Mouse (Mus musculus) thymus, postnatal 25 days (tissue): ENCODE data around the gene Samd9l.
A peak's percentile ranks its signal among the peaks of the same experiment; 100 is the strongest.
"Not testable (repeated sequence)": the region's sequence is repeated elsewhere in the genome, so short reads cannot be mapped to it uniquely, and the experiment has no call there.

Source experiments
- DNase-seq: peaks from one replicate; pipeline ENCODE4 v3.0.0; 2022

The Samd9l gene

DNA sequence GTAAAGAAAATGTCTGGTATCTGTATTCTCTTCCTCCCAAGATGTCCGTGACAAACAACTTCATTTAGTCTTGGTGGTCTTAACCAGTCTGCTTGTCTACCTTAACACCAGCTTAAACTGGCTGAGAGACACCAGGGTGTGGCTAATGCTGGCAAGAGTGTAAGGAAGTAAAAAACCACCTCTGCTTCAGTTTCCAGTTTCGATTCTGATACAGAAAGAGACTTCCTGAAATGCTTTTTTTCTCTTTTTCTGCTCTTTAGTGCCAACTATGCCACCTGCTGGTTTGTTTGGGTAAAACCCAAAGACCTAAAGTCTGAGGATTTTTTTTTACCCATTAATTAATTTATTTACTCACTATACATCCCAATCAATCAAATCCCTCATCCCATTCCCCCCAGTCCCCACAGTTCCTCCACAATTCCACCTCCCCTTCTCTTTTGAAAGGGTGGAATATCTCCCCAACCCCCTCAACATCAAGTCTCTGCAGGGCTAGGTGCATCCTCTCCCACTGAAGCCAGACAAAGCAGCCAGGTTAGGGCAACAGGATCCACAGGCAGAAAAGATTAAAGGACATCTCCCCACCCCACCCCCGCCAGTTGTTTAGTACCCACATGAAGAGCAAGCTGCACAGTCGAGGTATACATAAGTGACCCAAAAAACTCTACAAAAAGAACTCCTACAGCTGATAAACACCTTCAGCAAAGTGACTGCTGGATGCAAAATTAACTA, at the start of gene Samd9l:
Gene Samd9l, minus strand, starts transcription at position 233 of the 729 bp plus-strand sequence.
- peak; percentile 81 for DNase-seq

GRCm38 (mm10) chr6:3447404-3447803, 48.0 kb upstream of the Samd9l start:
- DNase-seq = peak; percentile 72

- DNase-seq = no peak
Observed at GRCm38 (mm10) chr6:3443905-3444304, 44.5 kb upstream of the Samd9l start.

DNA sequence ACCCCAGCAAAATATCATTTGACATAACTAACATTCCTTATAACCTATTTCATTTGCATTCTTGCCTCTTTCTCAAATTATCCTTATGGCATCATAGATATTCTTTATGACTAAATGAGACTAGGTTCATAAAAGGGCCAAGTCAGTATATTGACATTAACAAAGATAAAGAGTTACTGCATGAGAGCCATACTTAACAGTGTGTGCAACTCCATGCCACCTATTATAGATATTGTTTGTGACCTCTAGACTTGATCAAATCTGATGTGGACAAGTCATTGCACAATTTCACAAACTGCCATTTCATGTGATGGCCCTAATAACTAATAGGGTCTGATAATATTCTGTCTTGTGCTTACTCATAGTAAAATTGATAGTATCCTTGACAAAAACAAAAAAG, 36.7 kb upstream of the Samd9l start:
- no peak for DNase-seq

DNA sequence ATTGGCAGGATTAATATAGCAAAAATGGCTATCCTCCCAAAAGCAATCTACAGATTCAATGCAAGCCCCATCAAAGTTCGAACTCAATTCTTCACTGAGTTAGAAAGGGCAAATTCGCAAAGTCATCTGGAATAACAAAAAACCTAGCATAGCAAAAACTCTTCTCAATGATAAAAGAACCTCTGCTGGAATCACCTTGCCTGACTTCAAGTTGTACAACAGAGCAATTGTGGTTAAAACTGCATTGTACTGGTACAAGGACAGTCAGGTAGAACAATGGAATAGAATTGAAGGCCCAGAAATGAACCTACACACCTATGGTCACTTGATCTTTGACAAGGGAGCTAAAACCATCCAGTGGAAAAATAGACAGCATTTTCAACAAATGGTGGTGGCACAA, 31.6 kb upstream of the Samd9l start:
- not testable (repeated sequence) for DNase-seq

DNA sequence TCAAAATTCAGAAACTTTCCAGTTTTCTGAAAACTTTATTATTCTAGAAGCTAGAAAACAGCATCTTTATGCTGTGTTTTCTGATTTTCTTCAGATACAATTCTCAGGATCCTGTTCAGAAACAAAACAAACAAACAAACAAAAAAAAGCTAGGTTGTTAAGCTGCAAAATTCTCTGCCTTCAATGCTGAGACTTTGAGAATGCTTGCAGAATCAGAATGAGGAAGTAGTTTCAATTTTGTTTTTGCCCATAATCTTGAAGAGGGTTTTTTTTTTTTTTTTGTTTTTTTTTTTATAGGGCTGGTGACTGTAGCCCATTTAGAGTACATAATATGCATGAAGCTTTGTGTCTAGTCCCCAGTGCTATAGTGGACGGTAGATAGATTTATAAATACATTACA, 27.7 kb upstream of the Samd9l start:
- DNase-seq = no peak

DNA sequence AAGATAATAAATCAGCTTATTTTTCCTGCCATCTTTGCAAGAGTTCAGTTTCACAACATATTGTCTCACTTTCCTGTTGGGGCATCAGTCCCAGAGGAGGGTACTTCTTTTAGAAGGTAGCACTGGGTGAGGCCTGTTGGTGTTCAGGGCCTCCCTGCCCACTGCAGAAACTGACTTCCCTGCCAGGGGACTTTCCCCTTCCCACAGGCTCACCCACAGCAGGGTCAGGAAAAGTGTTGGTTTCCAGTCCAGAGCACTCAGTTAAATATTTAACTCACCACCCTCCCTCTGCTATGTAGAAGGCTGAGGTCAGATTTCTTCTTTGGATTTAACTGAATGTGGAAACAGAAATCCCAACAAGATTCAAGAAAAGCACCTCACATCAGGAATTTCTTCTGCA, 26.0 kb upstream of the Samd9l start:
- DNase-seq = not testable (repeated sequence)

- not testable (repeated sequence) for DNase-seq
Observed at GRCm38 (mm10) chr6:3424613-3425277, 25.4 kb upstream of the Samd9l start.

GRCm38 (mm10) chr6:3397182-3397906, 2.0 kb downstream of the Samd9l start:
- DNase-seq = not testable (repeated sequence)

DNA sequence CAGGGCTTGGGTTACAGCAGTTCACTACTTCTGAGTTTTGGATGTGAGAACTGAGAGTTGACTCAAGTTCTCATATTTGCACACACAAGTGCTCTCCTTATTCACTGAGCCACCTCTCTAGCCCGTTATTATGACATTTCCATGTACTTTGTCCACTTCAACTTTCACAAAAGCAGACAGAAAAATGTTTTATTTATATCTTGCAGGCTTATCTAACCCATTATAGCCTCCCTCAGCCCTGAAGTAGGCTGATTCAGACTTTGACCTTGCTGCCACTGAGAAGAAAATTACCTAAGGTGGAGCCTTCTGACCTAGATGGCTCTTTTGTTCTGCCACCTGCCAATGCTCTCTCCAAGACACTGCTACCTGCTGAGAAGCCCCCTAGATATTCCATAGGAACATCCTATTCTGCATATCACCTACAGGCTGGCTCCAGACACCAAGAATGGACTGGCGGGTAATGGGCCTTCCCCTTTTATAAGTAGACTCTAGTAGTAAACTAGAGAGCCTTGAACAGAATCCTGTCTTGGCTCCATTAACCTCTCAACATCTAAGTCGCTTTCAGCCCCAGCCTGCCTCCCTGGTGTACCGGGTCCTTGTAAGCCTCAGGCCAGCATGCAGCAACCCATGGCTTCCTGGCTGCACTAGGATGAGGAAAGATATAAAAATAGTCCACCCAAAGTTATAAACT, 3.3 kb downstream of the Samd9l start:
- DNase-seq = not testable (repeated sequence)

- no peak for DNase-seq
Observed at GRCm38 (mm10) chr6:3389995-3390394, 9.4 kb downstream of the Samd9l start.

- DNase-seq = no peak
Observed at GRCm38 (mm10) chr6:3386565-3386964, 12.8 kb downstream of the Samd9l start.

- not testable (repeated sequence) for DNase-seq
Observed at GRCm38 (mm10) chr6:3384816-3385215, 14.6 kb downstream of the Samd9l start.

DNA sequence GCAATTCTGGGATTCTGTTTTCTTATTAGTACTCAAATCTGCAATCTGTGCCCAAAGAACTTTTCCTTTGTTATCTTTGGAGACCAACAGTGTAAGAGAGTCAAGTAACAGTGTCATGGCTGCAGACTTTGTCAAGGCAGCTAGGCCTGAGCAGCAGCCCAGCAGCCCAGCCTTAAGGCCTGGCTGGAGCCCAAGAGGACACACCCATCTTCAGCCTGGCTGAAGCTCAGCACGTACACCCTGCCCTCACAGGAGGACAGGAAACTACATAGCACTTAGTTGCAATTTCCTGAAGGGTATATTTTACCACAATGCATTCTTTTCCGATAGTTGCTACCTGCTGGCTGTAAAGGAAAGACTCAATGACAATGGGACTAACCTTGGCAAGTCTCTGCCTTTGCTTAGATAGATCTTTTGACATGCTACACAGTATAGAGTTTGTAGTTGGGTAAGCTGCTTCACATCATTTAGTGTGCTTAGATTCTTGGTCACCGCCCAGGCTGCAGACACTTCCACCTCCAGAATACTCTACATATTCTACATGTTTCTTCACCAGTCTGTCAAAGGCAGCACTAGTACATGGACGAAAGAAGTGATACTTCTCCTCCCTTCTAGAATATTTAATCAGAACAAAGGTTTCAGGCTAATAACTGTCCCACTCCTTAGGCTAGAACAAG, 15.1 kb downstream of the Samd9l start:
- DNase-seq = not testable (repeated sequence)

DNA sequence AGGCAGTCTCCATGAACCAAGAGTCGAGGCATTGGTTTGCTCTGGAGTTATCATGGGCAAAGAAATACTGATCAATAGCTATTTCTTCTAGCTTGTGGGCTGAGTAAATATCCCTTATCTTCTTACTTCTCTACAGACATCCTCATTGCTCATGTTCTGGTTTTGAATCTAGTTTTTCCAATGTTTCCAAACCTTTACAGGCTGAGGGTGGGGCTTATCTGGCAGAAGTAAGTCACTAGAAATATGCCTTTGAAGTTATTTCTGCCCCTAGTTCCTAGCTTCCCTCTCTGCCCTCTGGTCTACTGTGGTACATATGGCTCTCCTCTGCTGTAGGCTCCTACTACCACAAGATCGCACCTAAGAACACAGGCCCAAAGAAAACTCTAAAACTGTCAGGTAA, 20.2 kb downstream of the Samd9l start:
- no peak for DNase-seq

- no peak for DNase-seq
Observed at GRCm38 (mm10) chr6:3376687-3377086, 22.7 kb downstream of the Samd9l start.

DNA sequence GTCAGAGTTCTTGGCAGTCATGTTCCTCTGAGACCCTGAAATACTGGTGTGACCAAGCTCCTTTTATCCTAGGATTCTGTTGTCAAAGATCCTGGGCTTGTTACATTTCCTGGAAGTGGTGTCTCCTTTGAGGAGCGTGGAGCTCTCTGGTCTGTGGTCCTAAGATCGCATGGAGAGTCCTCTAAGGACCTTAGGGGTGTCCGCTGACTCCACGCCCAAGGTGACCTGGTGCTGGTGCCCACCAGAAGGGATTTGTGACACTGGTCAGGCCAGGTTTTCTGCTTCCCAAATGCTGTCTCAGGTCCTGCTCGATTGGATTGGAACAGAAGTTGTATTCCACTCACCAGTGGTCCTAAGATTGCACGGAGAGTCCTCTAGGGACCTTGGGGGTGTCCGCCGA, 29.8 kb downstream of the Samd9l start:
- no peak for DNase-seq

- not testable (repeated sequence) for DNase-seq
Observed at GRCm38 (mm10) chr6:3365609-3366008, 33.8 kb downstream of the Samd9l start.

DNA sequence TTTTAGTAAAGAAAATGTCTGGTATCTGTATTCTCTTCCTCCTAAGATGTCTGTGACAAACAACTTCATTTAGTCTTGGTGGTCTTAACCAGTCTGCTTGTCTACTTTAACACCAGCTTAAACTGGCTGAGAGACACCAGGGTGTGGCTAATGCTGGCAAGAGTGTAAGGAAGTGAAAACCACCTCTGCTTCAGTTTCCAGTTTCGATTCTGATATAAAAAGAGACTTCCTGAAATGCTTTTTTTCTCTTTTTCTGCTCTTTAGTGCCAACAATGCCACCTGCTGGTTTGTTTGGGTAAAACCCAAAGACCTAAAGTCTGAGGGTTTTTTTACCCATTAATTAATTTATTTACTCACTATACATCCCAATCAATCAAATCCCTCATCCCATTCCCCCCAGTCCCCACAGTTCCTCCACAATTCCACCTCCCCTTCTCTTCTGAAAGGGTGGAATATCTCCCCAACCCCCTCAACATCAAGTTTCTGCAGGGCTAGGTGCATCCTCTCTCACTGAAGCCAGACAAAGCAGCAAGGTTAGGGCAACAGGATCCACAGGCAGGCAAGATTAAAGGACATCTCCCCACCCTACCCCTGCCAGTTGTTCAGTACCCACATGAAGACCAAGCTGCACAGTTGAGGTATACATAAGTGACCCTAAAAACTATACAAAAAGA, 53.3 kb downstream of the Samd9l start:
- peak; percentile 54 for DNase-seq

GRCm38 (mm10) chr6:3345043-3345639, 54.2 kb downstream of the Samd9l start:
- DNase-seq = not testable (repeated sequence)

- DNase-seq = not testable (repeated sequence)
Observed at GRCm38 (mm10) chr6:3343603-3344247, 55.6 kb downstream of the Samd9l start.
